Mouse (Mus musculus) yolk sac, embryonic 10.5 days (tissue): ENCODE measurements at regions not wholly inside any gene's neighbourhood (a gene's known extent, or its start where the extent isn't known, plus 50 kb on each side); places are given as distances from the start of the nearest gene placed in this dataset.
A peak's percentile ranks its signal among the peaks of the same experiment; 100 is the strongest.

Experiments
- DNase-seq: peaks from one replicate; pipeline ENCODE4 v3.0.0-alpha.2; 2017; ENCODE audit warnings: low spot score

DNA sequence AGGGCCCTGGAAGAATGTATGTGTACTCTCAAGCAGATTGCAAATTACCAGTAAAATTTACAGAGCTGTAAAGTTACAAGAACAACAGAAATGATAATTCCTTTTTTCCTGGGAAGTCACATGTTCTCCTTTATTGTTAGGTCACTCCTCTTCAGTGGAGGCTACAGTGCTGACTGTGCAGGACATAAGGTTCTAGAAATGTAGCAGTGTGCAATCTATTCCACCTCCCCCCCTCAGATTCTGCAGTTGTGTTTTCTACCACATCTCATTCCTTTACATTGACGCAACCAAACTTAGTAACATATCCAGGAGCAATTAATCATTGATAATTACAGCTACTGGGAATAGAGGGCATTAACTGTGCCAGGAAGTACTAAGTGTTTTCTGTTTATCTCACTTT lies 385.3 kb upstream of the Tnc start:
- DNase-seq, result no peak

DNA sequence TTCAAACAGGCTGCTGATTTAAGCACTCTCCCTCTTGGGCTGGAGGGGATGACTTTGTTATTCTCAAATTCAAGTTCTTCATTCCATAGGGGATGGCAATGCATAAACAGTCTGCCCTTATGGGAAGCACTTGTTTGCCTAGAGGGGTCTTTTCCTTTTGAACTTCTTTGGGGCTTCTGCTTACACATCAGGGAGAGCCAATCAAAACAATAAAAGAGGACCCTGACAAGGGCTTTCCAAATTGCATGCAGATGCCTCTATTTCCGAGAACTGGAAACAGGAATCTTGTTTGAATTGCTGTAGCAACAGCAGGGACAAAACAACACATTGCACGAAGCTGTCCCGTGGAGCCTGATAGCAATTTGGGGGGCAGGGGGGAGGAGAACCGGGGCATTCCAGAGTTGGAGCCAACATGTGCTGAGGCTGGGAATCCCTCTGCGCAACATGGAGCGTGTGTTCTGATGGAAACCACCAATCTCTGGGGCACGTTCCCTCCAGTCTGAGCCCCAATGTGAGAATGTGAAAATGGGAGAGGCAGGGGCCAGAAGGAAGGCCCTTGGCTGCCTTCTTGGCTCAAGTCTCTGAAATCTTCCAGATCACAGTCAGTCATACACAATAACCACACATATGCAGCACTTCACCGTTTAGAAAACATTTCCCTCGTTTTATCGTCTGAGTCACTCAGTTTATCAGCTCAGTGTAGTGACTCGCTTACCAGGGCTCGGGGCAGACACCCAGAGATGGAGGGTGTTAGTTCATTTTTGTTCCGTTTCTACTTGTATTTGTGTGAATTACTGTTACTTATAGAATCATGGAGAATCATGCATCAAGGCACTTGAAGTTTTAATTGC lies 391.2 kb upstream of the Tnc start:
- no peak for DNase-seq

DNA sequence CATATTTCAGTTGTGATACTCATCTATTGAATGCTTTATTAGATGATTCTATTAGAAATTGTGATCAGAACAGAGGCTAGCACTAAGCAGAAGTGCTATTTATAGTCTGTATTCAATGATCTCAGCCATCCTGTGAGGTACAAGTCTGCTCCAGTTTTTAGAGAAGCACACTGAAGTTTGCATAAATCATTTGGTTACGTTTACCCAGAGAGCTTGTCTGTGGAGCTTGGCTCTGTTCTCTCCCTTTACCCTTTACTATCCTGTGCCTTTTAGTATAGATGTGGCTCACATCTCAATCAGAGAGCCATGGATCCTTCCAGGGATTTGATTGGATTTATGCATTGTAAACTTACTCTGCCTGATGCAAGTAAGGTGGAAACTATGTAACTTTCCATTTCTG lies 404.6 kb upstream of the Tnc start:
- no peak for DNase-seq

DNA sequence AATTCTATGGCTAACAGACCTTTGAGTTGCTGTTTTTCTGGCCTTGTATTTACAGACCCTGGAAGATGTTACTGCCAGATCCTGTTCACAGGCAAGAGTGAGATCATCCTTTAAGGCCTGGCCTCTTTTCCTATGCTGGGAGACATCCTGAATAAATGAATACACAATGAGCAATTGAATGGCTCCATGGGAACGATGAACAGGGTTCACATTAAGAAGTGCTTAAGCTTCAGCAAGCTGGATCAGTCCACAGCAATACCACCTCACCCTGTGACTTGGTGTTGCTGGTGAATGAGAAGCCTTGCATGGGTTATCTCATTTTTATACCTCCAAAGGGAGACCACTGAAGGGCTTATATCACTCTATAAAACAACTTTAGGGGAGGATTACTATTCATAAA lies 405.1 kb upstream of the Tnc start:
- no peak for DNase-seq

DNA sequence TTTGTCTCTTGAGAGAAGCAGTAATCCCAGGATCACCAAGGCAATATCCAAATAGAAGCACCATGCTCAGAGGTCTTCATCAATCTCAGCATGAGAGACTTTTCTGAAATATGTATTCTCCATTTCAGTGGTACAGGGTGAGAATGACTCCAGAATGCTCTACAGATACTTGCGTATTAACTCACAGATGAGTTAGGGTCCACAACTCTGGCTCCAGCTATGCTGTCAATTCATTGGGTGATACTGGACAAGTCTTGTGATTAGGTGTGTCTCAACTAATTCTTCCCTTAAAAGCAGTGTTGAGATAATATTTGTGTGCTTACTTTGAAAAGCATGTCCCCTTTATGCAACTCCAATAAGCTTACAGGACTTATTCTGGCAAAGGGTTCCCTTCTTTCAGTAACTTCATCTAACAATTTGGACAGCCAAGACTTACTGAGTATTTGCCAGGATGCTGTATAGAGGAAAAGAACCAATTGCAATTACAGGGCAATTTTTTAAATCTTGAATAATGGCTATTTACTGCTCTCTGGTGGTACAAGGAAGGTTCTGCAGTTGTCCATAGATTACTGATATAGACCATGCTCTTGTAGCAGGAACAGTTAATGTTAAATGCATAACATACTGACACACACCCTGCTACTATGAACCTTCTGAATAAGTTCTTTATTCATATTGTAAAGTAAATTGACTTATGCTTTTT lies 445.6 kb upstream of the Tnc start:
- peak; percentile 1 for DNase-seq

DNA sequence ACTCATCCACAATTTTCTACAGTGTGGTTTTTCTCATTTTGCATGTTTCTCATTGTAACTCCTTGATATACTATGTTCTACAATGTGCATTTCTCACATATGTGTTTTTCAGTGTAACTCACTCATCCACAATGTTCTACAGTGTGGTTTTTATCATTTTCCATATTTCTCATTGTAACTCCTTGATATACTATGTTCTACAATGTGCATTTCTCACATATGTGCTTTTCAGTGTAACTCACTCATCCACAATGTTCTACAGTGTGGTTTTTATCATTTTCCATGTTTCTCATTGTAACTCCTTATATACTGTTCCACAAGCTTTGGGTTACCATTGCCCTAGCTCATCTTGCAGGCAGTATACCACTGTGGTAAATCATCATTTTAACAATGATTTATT lies 450.9 kb upstream of the Tnc start:
- peak; percentile 28 for DNase-seq

DNA sequence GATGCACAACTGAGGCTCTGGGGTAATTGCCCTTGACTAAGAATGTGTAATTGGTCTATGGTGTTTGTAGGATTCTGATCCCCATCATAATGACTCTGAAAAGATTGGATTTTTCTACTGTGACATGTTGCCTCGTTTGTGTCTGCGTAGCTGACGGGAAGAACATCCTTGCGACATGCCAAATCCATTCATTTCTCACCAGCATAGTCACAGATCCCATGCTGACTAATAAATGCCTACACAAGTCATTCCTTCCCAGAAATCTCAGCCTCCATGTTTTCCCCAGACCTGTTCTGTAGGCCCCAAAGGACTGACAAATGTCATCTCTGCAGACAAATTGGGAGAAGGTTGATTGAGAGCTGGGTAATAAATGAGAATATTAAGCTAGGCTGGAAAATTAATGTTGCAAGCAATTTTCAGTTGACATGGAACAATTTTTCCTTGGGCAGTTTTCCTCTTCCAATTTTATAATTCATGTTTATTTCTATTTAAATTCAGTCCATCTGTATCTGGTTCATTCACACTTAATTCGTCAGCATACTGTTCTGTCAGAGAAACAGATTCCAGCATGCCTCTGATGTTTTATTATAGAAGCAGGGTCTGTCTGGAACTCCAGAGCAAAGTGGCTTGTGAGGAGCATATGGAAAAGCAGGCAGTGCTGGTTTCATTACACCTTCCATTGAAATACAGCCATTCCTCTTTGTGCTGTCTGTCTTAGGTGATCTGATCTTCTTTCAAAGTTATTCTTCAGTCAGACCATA lies 454.0 kb upstream of the Tnc start:
- DNase-seq, result no peak

DNA sequence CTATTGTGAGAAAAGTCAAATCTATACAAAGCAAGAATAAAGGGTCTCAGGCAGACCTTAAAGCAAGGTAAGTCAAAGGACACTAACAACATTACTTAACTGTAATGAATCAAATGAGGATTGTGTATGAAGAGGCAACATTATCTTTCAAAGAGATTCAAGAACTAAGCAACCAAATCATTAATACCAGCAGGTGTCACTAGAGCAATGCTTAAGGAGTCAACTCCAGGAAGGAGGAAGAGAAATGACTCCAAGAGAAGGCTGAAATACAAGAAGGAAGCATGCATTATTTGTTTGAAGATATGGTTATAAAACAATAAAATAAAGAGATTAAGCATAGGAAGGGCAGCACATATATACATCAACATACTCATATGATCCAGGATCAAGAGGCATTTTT lies 475.1 kb upstream of the Tnc start:
- no peak for DNase-seq

DNA sequence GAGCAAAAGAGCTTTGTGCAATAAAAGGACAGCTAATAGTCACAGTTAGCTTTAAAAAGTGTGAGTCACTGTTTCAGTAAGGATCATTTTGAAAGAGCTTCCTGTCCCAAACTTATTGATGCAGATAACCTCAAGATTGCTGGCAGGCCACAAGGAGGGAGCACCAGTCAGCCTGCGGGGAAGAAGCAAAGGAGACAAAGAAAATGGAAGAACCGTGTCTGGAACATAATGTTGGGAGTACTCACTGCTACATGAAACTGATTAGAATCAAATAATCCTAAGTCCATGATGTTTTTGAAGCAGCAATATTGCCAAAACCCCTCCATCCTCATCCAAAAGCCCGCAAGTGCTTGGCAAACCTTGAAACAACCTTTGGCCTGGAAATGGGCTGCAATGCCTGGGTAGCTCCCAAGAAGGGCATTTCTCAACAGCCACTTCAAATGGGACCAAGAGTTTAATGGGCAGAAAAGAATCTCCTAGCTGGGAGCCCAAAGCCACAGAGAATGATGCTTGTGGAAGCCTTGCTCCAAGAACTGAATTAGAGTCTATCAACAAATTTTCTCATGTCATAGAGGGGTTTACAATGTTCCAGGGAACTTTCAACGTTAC lies 481.0 kb upstream of the Tnc start:
- no peak for DNase-seq

DNA sequence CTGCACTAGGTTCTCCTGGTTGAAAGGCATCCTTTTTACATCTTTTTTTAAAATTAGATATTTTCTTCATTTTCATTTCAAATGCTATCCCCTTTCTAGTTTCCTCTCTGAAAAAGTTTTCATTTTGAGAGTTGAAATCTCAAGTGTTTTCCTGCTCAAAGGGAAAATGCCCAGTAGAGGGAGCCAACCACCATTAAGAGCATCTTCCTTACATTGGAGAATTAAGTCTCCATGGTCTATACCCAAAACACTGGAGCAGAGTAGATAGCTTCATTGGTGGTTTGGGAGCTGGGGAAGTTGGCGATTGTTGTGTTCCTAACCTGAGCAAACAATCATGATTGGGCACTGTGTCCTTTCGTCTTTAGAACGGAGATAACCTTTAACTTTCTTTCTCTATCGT lies 483.8 kb upstream of the Tnc start:
- no peak for DNase-seq

DNA sequence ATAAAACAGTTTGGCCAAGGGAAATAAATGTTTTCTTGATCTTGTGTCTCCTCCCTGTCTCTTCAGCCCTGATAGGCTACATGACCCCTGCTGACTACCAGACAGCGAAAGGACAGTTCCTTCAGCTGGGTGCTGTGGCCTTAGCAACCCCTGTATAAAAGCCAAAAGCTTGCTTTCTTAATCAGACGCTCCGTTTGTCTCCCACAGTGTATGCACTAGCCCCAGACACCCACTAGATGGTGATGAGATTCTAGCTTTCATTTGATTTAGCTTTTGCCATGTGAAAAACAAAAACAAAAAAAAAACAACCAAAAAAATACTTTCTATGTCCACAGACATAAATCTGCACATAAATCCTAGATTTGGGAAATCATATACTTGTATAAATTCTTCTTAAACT lies 486.2 kb upstream of the Tnc start:
- no peak for DNase-seq

DNA sequence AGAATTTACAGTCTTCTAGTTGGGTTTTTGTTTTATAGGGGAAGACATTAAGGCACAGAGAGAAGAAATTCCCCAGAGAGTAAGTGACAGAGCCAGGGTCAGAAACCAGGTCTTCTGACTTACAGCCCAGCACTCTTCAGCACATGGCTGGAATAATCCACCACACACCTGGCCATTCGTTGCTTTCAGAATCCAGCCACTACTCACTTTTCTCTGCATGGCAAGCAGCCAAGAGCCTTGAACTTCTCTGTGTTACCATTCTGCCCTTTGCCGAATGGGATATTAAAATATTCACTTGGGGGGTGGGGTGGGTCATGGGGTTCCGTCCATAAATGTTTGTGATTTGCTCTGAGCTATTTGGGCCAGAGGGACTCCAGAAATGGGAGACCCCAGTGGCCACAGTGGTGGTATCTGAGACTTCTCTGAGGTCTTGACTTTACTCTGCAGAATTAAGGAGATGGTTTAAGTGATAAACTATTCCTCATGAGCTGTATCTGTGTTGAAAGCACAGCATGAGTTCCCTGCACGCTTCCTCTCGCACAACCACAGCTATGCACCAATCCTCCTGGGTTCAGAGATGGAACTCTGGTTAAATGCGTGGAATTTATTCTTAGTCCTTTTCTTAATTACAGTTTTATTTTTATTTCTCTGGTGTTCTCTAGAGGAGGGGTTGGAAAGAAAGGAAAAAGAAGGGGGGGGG lies 488.9 kb upstream of the Tnc start:
- DNase-seq, result no peak

DNA sequence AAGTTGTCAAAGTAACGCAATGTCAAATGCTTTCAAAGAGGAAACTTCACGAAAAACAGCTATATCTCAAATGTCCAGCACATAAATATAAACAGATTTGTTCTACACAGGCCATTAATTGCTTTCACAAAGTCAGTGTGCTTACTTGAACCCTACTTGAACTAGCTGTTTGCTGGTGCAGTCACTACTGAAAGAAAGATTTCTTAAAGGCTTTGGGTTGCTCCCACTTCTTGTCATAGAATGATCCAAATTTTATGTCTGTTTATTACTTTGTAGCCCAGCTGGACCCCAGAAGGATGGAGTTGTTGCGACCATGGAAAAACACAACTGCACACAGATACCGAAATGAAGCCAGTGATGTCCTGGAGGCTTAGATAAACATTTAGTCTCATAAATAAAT lies 491.2 kb upstream of the Tnc start:
- no peak for DNase-seq

DNA sequence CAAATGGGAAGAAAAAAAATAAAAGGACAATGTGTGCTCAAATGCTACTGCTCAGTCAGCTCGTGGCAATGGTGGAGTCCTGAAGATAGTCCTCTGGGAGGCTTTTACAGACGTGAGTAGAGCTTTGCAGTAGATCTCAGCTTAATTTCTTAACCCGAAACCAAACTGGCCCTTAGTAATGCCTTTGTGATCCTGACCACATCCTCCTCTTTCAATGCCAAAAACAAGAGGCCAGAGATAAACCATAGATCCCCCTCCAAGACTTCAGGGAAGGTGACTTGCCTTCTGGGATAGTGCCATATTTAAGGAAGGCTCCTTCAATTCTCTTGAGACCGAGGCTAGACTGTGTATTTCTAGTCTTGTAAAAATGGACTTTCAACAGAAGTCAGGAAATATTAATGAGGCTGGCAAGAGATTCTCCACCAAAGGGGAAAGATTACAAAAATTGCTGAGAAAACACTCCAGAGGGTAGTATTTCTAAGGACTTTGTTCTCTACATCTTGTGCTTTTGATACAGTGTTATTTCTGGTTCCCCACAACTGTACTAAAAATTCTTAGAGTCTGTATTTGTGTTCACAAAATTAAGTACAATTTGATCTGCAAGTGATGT lies 497.9 kb upstream of the Tnc start:
- DNase-seq, result no peak

DNA sequence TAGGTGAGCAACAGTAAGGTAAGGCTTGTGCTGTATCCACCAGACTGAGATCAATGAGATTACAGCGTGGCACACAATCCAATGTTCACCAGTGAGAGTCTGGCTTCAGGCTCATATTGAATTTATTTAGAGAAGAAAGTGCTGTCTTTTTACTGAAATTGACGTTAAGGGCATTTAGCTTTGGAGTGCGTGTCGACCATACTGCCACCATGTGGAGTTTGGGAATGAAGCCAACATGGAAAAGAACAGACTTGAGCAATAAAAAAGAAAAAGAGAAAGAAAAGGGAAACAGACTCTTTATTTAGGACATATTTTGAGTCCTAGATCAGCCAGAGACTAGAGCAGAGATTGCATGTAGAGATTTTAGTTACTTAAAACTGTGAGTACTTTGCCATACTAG lies 499.6 kb upstream of the Tnc start:
- DNase-seq, result no peak

DNA sequence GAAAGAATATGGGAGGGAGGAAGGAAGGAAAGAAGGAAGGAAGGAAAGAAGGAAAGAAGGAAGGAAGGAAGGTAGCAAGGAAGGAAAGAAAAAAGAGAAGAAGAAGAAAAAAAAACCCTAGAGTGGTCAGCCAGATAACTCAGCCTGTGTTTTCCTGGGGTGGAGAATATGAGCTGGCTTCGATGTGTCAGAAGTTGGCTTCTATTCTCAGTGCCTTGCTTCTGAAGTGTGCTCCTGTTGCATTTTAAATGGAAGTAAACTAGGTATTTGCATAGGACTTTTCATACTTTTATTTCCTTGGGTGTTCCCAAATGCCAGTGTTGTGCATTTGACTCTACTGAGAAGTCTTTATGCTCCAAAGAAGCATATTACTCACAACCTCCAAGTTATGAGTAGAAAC lies 515.7 kb upstream of the Tnc start:
- no peak for DNase-seq

DNA sequence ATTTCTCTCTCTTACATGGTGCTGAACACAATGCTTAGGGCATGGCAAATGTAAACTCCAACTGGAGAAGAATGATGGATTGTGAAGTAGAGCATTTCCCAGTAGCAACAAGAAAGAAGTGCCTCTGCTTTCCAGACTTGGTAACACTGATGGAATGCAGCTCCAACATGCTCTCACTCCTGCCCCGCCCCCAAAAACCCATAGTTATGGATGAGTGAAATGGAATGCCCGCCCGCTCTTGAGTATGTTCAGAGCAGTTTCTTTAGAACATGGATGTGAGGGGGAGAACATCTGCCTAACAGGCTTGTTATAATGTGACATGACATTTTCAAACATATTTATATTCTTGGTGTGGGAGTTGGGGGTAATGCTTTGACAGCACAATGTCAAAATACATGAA lies 517.2 kb upstream of the Tnc start:
- DNase-seq, result no peak

DNA sequence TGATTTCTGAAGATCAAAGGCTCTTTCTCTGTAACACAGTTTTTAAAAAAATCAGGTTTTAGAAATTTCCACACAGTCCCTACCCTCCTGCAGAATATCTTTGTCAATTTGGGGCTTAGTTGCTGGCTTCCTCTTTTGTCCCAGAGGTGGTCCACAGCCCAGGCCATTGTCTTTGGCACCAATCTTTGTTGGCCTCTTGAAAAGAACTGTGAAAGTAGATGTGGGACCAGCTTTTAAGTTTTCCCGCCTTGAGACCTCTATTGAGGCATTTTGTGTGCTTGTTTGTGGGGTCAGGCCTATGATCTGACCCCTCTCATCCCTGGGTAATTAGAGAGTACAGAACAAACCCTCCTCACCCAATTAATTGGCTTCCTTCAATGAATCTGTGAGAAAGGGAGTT lies 523.9 kb upstream of the Tnc start:
- DNase-seq, result no peak

DNA sequence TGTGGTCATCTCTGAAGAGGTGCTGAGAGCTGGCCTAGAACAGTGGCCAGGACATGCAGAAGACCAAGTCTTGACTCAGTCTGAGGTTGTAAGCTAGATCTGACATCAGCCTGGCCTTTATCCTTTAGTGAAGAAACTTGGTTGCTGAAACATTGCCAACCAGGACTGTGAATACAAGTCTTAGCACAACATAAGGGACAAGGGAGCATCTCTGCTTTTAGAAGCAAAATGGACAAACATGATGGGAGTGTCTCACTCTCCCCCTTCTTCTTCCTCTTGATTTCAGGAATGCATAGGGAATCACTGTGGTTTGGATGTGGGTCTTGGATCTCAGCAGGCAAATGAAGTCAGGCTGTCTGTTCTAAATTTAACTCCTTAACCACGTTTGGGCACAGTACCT lies 529.1 kb upstream of the Tnc start:
- DNase-seq, result no peak

DNA sequence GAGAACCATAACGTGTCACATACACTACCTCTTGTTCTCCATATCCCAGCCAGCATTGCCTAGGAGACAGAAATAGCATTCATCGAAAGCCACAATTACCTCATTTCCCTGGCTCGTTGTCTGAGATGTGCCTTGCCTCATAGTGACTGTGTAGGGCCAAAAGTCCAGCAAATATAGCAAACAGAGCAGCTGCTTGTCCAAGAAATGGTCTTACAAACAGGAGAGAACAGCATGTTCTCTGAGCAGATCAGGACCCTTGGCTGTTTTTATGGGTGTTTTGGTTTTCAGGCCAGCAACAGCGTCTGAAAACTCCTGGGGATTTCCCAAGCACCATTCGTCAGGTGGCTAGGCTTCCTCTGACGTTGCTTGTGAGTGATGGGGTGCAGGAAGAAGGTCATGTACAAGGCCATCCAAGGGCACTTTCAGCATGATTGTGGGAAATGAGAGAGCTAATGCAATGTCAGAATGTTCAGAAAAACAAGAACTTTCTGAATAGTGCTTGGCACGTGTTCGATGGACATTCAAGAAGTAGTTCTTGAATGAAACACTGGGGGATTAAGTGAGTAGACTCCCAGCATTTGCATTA lies 528.9 kb upstream of the Pappa start:
- DNase-seq, result no peak

DNA sequence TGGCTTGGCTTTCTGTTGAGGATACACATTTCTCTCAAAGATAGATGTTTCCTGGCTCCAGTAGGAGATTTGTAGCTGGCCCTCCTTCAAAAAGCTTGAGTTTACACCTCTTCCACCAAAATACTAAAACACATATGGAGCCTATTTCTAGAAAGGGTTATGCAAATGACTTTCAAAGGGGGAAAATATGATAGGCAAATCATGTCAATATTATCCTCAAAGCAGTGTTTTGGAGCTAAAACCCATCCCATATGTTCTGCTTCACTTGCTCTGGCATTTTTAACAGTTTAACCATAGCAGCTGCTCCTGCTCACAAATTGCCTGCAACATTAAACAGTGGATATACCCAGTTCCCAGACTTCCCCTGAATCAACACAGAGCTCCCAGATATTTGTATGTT lies 525.5 kb upstream of the Pappa start:
- peak; percentile 1 for DNase-seq
